Mouse (Mus musculus) megakaryocyte, embryonic 14.5 days (primary cell): Measurements from ENCODE around the gene Foxa3.

ENCODE experiments used
- FLI1 ChIP-seq: IDR thresholded peaks from 2 replicates; pipeline ENCODE4 v1.6.1; 2012; ENCODE audit warnings: low read length, inconsistent platforms, mixed read lengths
- GATA1 ChIP-seq: IDR thresholded peaks from 3 replicates; pipeline ENCODE4 v1.6.1; 2012; ENCODE audit warnings: mixed read lengths, low read length, inconsistent platforms, borderline replicate concordance

- TF ChIP-seq GATA1 (no peak), FLI1 (no peak)
Observed at GRCm38 (mm10) chr7:19029084-19029653, 5.8 kb upstream of the Foxa3 start.
